In genomic region chr6:47878593-47878992, GRCm38 (mm10) we compare ENCODE assay signal across 8 mouse cellular contexts. TPM values are rescaled to one million over a fixed set of nuclear protein-coding genes. Genes with fewer than 3 reads are reported as not detected.
DNase-seq lines count a peak whose midpoint lies in the region; ATAC-seq and TF ChIP-seq lines count a peak whose summit lies in the region.

No protein-coding gene starts in this region.

- WGBS in lung, adult 2 months = 35% methylated on average over 3 of the region's 3 CpGs
- 45% methylated on average over 3 of the region's 3 CpGs for WGBS in embryonic facial prominence, embryonic 10.5 days
- WGBS in hindbrain, postnatal 0 days = 35% methylated on average over 3 of the region's 3 CpGs
- WGBS in neural tube, embryonic 12.5 days = 51% methylated on average over 3 of the region's 3 CpGs

- no peak for TF ChIP-seq POLR2A in lung, adult 2 months (IDR thresholded peaks at IDR 0.05; ENCODE audit: borderline replicate concordance, extremely low read depth, low read depth, low read length)

- no peaks in the 10 kb centered on the region for H3K9me3 ChIP-seq in embryonic facial prominence, embryonic 10.5 days
- no peaks in the 10 kb centered on the region for H3K9me3 ChIP-seq in hindbrain, postnatal 0 days (ENCODE audit: low read length)
- H3K9me3 ChIP-seq in neural tube, embryonic 12.5 days = no peaks in the 10 kb centered on the region

- H3K4me3 ChIP-seq in lung, adult 2 months (replicated peaks; ENCODE audit: extremely low read depth, low read depth, low read length) = peak overlapping the region; percentile 94
- H3K4me3 ChIP-seq in embryonic facial prominence, embryonic 10.5 days = peak overlapping the region; percentile 88
- H3K4me3 ChIP-seq in hindbrain, postnatal 0 days (ENCODE audit: low read length) = peak overlapping the region; percentile 92
- H3K4me3 ChIP-seq in neural tube, embryonic 12.5 days = peak overlapping the region; percentile 94

- H3K4me1 ChIP-seq in lung, adult 2 months (ENCODE audit: control insufficient read depth, insufficient read depth, low read length) = peaks cover 13% of the 10 kb centered on the region; the same call in 1 of the 2 replicates
- peaks cover 20% of the 10 kb centered on the region for H3K4me1 ChIP-seq in embryonic facial prominence, embryonic 10.5 days
- peaks cover 13% of the 10 kb centered on the region for H3K4me1 ChIP-seq in hindbrain, postnatal 0 days (ENCODE audit: insufficient read depth, low read length)
- H3K4me1 ChIP-seq in neural tube, embryonic 12.5 days = peaks cover 12% of the 10 kb centered on the region

- no peaks in the 10 kb centered on the region for H3K27me3 ChIP-seq in embryonic facial prominence, embryonic 10.5 days (replicated peaks; ENCODE audit: low read depth, poor library complexity, severe bottlenecking)
- H3K27me3 ChIP-seq in hindbrain, postnatal 0 days (ENCODE audit: insufficient read depth, low read length) = no peaks in the 10 kb centered on the region
- no peaks in the 10 kb centered on the region for H3K27me3 ChIP-seq in neural tube, embryonic 12.5 days (replicated peaks)

- peak overlapping the region; percentile 97 for H3K9ac ChIP-seq in hindbrain, postnatal 0 days (replicated peaks; ENCODE audit: low read length)
- H3K9ac ChIP-seq in neural tube, embryonic 12.5 days = peak overlapping the region; percentile 95

- TF ChIP-seq CTCF in lung, adult 2 months (IDR thresholded peaks at IDR 0.05; ENCODE audit: insufficient read depth, low read length) = no peak
- no peak for TF ChIP-seq CTCF in hindbrain, postnatal 0 days (IDR thresholded peaks at IDR 0.05; ENCODE audit: low read depth)

- no peak for DNase-seq in lung, adult 2 months
- DNase-seq in lung, postnatal 14 days = no peak
- DNase-seq in embryonic facial prominence, embryonic 10.5 days (ENCODE audit: low spot score) = no peak
- no peak for DNase-seq in hindbrain, postnatal 0 days (ENCODE audit: low spot score)
- no peak for DNase-seq in spleen, postnatal 10 days (ENCODE audit: low spot score in 2 of 2)
- DNase-seq in layer of hippocampus, adult 9-11 months = no peak
- no peak for DNase-seq in layer of hippocampus, postnatal 10 days (ENCODE audit: low spot score in 2 of 2)

- ATAC-seq in hindbrain, postnatal 0 days = no peak
- ATAC-seq in neural tube, embryonic 12.5 days (ENCODE audit: low FRiP score, low read depth) = no peak

- H3K4me2 ChIP-seq in hindbrain, postnatal 0 days (ENCODE audit: low read depth, low read length) = peak overlapping the region; percentile 89
- peak overlapping the region; percentile 70 for H3K4me2 ChIP-seq in neural tube, embryonic 12.5 days (replicated peaks)

- peak overlapping the region; percentile 98 for H3K27ac ChIP-seq in embryonic facial prominence, embryonic 10.5 days (replicated peaks)
- peak overlapping the region; percentile 97; the same call in 1 of the 2 replicates for H3K27ac ChIP-seq in hindbrain, postnatal 0 days
- H3K27ac ChIP-seq in neural tube, embryonic 12.5 days = no peak overlapping the region

- peaks cover 45% of the 10 kb centered on the region for H3K36me3 ChIP-seq in embryonic facial prominence, embryonic 10.5 days (replicated peaks)
- H3K36me3 ChIP-seq in hindbrain, postnatal 0 days (ENCODE audit: insufficient read depth, low read length) = peaks cover 34% of the 10 kb centered on the region; the same call in 1 of the 2 replicates
- peaks cover 34% of the 10 kb centered on the region for H3K36me3 ChIP-seq in neural tube, embryonic 12.5 days

RNA-seq across cellular contexts. Expression of gene Zfp282, which starts 1.6 kb away (rescaled TPM):
- polyA plus RNA-seq in lung, adult 2 months (2012; rRNA removed) = 7.6 and 8.1 TPM in 2 replicates
- 17.9 and 18.5 TPM in 2 replicates for polyA plus RNA-seq in embryonic facial prominence, embryonic 10.5 days (2016; fragmentation: Nextera tagmentation; extraction: Ambion mirVana)
- total RNA-seq in hindbrain, postnatal 0 days (2014; rRNA removed) = 41.8 and 43.8 TPM in 2 replicates
- polyA plus RNA-seq in hindbrain, postnatal 0 days (2015; fragmentation: Nextera tagmentation; extraction: Ambion mirVana) = 14.4 and 15.5 TPM in 2 replicates
- 26.8 and 27.0 TPM in 2 replicates for polyA plus RNA-seq in neural tube, embryonic 12.5 days (2016; fragmentation: Nextera tagmentation; extraction: Ambion mirVana)
- 10 to 100 TPM; 25.9 to 26.5 TPM for total RNA-seq in layer of hippocampus, postnatal 10 days (2021)

RNA-seq across cellular contexts. Expression of gene Zfp212, which starts 41.7 kb away (rescaled TPM):
- polyA plus RNA-seq in lung, adult 2 months (2012; rRNA removed) = 11.6 and 12.1 TPM in 2 replicates
- 21.6 and 23.6 TPM in 2 replicates for polyA plus RNA-seq in embryonic facial prominence, embryonic 10.5 days (2016; fragmentation: Nextera tagmentation; extraction: Ambion mirVana)
- 15.3 and 17.0 TPM in 2 replicates for total RNA-seq in hindbrain, postnatal 0 days (2014; rRNA removed)
- 19.6 and 20.3 TPM in 2 replicates for polyA plus RNA-seq in hindbrain, postnatal 0 days (2015; fragmentation: Nextera tagmentation; extraction: Ambion mirVana)
- polyA plus RNA-seq in neural tube, embryonic 12.5 days (2016; fragmentation: Nextera tagmentation; extraction: Ambion mirVana) = 16.8 and 19.6 TPM in 2 replicates
- total RNA-seq in layer of hippocampus, postnatal 10 days (2021) = 10 to 100 TPM; 16.9 to 17.2 TPM

RNA-seq across cellular contexts. Expression of gene Zfp398, which starts 43.1 kb away (rescaled TPM):
- polyA plus RNA-seq in lung, adult 2 months (2012; rRNA removed) = 8.8 and 8.9 TPM in 2 replicates
- polyA plus RNA-seq in embryonic facial prominence, embryonic 10.5 days (2016; fragmentation: Nextera tagmentation; extraction: Ambion mirVana) = 8.6 TPM in 2 replicates
- total RNA-seq in hindbrain, postnatal 0 days (2014; rRNA removed) = 24.2 and 25.1 TPM in 2 replicates
- polyA plus RNA-seq in hindbrain, postnatal 0 days (2015; fragmentation: Nextera tagmentation; extraction: Ambion mirVana) = 12.6 and 13.0 TPM in 2 replicates
- 13.4 and 14.5 TPM in 2 replicates for polyA plus RNA-seq in neural tube, embryonic 12.5 days (2016; fragmentation: Nextera tagmentation; extraction: Ambion mirVana)
- 10 to 100 TPM; 20.2 to 21.3 TPM for total RNA-seq in layer of hippocampus, postnatal 10 days (2021)

RNA-seq across cellular contexts. Expression of gene Zfp786, which starts 47.9 kb away (rescaled TPM):
- polyA plus RNA-seq in lung, adult 2 months (2012; rRNA removed) = 0.16 and 0.26 TPM in 2 replicates
- 7.6 and 8.0 TPM in 2 replicates for polyA plus RNA-seq in embryonic facial prominence, embryonic 10.5 days (2016; fragmentation: Nextera tagmentation; extraction: Ambion mirVana)
- 16.6 and 17.7 TPM in 2 replicates for total RNA-seq in hindbrain, postnatal 0 days (2014; rRNA removed)
- 6.3 and 6.6 TPM in 2 replicates for polyA plus RNA-seq in hindbrain, postnatal 0 days (2015; fragmentation: Nextera tagmentation; extraction: Ambion mirVana)
- 12.8 and 14.8 TPM in 2 replicates for polyA plus RNA-seq in neural tube, embryonic 12.5 days (2016; fragmentation: Nextera tagmentation; extraction: Ambion mirVana)
- total RNA-seq in layer of hippocampus, postnatal 10 days (2021) = 1 to 10 TPM; 7.0 to 7.2 TPM
